Mouse (Mus musculus) retina, postnatal 7 days (tissue): Measurements from ENCODE around the gene Tbc1d7.
A peak's percentile ranks its signal among the peaks of the same experiment; 100 is the strongest.

Experiments
- DNase-seq: peaks from one replicate; pipeline ENCODE4 v3.0.0-alpha.2; 2012; ENCODE audit warnings: low read depth, low spot score

Gene Tbc1d7

DNA sequence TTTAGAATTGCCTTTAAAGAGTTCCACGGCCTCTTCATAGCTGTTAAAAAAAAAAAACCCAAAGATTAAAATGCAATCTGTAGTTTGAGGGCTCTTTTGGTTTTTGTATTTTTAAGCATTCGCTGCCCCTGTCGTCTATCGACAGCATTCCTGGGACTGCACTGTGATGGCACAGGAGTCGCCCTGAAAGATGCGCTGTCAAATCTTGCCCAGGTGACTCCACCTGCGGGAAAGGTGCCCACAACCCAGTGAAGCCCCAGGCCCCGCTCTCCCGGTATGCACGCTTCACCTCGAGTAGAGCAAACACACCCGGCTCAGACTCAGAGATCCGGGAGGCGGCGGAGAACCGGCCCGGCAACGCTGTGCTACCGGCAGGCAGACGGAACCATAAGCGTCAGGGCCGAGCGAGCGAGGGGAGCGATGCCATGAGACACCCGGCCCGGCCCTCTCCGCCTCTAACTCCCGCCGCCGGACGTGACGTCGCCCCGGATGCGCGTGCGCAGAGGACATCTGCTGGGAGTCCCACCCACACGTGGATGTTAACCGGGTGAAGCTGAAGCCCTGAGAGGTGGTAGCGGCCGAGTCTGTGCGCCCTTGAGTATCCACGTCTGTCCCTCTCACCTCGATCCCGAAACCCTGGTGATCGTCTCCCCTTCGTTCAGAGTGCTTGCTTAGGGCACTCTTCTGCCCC, at the start of gene Tbc1d7:
Gene Tbc1d7 (minus strand): TSS at position 482 of the 691 bp plus-strand sequence.
- peak; percentile 97 for DNase-seq

DNA sequence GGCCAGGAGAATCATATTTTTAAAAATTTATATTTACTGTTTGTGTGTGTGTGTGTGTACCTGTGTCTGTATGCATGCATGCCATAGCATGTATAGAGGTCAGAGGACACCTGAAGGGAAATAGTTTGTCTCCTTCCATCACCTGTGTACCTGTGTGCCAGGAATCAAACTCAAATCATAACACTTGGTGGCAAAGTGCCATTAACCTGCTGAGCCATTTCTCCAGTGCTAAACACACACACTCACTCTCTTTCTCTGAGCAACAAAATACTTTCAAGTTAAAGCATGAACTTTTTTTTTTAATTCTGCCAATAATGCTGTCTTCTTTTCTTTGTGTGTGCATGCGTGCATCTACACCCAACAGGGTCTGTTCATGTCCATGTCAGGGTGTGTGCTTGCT, 49.3 kb upstream of the Tbc1d7 start:
- DNase-seq = no peak

GRCm38 (mm10) chr13:43218764-43219163, 47.5 kb upstream of the Tbc1d7 start:
- DNase-seq = no peak

DNA sequence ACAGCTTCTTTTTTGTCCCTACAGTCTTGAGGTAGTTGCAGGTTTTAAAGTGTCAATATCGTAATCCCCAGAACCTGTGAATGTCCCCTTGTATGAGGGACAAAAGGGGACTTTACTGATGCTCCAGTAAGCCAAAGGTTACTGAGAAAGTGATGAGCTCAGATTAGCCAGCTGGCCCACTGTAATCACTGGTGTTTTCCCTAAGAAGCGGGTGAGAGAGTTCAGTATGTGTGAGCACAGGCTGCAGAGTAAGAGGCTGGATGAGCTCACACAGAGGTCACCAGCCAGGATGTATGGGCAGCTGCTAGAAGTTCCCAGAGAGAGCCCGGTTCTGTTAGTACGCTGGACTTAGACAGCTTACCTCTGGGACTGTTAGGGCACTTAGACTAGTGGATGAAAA, 47.0 kb upstream of the Tbc1d7 start:
- DNase-seq = no peak

DNA sequence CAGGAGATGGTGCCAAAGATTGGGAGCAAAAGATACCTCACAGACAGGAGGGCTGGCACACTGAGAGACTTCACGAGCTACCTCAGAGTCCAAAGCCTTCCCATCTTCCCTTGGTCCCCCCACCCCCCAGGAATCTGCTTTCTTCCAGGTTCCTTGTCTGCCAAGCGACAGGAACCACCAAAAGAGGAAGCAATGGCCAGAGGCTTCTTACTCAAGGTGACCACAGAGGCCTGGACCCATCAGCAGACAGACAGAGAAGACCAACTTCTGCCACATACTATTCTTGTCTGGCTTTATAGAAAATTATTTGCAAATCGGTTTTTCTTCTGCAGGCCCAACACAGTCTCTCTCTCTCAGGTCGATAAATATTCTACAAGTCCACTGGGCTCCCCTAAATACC, 46.4 kb upstream of the Tbc1d7 start:
- DNase-seq = no peak

DNA sequence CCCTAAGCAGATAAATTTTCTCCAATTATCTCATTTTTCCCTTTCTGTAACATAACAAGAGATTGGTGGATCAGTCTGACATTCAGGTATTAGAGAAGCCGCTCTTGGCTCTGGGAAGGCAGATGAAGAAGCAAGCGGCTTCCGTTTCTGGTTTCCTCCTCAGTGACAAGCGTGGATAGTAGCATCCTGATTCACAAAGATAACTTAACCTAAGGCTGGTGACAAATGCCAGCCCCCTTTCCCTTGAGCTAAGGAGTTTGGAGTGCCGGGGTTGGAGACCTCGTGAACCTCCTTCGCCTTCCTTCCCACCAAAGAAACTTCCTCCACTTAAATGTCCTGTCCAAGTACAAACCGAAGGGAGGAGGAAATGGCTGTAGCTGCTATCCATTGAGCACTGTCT, 45.8 kb upstream of the Tbc1d7 start:
- DNase-seq = no peak

GRCm38 (mm10) chr13:43215994-43216706, 44.8 kb upstream of the Tbc1d7 start:
- no peak for DNase-seq

DNA sequence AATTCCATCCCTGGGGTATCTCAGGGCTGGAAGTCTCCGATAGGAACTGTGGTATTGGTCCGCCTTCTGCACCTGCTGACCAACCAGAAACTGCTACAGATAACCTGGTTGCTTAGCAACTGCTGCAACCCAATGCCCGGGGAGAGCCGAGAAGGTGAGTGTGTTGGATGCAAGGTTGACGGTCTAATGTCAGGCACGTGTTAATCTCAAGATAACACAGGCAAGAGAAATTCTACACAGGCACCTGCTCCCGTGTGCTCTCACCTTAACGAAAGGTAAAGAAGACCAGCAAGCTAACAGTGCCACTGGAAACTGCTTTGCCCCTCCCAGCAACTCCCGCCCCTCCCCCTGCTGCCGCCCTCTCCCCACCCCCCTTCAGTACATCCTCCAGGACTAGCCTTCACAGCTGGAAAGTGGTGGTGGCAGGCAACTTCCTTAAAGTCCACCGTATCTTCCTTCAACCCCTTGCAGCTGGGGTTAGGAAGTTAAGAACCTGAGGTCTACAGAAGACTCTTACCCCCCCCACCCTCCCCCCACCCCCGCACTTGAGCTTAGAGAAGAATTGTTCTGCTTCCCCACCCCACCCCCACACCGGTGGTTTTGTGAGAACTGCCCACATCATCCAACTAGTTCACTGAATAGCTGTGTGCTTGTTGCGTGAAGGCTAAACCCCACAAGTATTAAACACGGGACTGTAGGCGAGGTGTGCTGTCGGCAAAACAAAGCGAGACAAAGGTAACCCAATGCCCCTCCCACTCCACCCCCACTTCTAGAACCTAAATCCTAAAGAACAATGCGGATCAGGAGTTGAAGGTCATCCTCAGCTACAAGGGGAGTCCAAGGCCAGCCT, 44.1 kb upstream of the Tbc1d7 start:
- no peak for DNase-seq

DNA sequence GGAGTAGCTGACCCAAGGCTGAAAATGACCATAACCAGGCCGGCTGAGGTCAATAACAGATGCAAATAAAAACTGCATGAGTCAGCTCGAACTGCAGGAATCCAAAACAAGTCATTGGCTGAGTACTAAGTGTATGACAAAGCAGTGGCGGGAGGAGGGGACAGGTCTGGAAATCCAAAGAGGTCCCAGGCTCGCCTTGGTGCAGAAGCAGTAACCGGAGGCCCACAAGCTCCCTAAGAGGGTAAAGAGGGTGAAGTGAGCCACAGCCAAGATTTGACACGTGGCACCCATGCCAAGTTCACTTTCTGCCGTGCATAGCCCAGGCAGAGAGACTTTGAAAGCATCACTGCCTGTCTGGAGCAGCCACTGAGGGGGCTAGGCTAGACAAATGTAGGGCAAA, 41.0 kb upstream of the Tbc1d7 start:
- no peak for DNase-seq

DNA sequence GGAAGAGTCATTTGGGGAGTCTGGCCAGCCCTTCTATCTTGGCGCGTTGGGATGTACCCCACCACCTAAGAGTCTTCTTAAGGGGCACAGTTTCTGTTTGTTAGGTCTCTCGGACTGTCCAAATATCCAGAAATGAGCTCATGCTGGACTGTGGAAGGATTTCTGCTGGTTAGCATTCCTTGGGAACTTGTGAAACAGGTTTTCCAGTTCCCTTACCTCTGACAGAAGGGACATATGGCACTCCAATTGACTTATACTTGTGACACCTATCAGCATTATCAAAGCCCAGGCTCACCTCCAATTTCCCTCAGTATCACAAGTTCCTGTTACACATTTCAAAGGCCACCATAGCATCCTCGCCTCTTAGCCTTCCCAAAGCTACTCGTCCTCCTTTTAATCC, 39.7 kb upstream of the Tbc1d7 start:
- no peak for DNase-seq

- no peak for DNase-seq
These were observed 38.3 kb upstream of the Tbc1d7 start for GRCm38 (mm10) chr13:43209560-43209959.

GRCm38 (mm10) chr13:43208914-43209439, 37.7 kb upstream of the Tbc1d7 start:
- no peak for DNase-seq

DNA sequence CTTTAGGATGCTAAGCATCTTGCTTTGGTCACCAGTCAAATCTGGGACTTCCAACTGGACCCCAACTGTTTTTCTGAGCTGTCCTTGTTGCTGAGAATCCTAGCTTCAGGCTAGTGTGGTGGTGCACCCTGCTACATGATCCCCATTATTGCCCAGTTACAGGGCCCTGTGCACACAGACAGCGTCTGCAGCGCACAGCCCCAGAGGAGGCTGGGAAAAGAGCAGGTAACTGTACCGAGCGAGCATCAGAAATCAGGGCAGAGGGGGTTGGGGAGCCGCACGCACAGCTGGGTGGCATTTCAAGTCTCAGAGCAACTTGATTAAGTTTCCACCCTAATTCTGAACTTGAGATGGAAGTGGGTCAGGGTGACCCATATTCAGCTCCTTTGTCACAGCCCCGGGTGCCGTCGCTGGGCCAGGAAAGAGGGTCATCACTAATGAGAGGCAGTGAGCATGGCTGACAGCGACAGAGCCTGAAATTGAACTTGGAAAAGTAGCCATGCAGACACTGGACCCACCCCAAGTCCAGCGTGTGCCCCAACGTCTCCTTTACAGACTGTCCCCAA, 34.9 kb upstream of the Tbc1d7 start:
- no peak for DNase-seq

DNA sequence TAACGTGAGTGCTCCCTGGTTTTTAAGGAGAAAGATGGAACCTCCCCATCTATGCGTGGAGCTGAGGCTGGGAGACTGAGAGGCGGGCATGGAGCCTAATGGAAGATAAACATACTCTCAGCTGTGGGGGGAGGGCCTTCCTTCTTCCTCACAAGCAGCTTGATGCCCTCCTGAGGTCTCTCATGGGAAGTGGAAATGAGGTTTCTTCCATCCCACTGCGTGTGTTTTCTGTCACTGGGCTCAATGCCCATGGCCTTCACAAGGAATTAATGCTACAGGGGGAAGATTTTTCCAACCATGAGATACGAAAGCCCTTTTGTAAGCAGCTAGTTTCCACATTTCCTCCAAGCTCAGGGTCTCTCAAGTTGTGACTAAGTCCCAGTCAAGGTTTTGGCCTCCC, 32.3 kb upstream of the Tbc1d7 start:
- no peak for DNase-seq

DNA sequence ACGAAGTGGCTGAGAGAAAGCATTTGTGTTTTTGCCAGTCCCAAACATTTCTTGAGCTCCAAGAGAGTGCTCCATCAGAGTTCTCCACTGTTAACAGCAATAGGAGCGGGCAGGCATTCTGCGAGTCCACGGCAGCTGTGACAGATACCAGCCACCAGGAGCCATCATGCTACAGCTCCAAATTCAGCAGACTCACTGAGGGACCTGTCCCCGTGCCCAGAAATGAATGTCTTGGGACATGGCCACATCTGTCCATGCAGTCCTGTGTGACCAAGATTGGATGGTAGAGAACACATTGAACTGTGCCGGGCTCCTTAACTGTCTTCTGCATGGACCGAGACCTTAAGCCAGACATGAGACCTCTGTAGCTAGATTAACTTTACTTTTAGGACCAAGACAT, 31.9 kb upstream of the Tbc1d7 start:
- no peak for DNase-seq

- no peak for DNase-seq
These were observed 31.1 kb upstream of the Tbc1d7 start for GRCm38 (mm10) chr13:43202351-43202750.

DNA sequence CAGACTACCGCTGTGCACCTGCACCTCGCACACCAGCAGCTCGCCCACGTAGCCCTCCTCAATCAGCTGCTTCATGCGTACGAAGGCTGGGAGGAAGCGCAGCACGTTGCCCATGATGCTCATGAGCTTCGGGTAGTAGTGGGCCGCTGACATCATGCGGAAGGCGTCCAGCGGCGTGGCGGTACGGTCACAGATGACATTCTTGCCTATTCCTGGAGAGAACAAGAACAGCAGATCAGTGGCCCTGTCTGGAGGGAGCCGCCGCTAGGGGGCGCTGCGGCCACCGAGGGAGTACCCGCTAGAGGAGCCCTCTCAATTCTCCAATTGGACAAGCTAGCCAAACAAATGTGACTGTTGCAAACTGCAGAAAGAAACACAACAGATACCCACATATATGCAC, 29.7 kb upstream of the Tbc1d7 start:
- no peak for DNase-seq

- no peak for DNase-seq
These were observed 29.2 kb upstream of the Tbc1d7 start for GRCm38 (mm10) chr13:43200473-43200872.

DNA sequence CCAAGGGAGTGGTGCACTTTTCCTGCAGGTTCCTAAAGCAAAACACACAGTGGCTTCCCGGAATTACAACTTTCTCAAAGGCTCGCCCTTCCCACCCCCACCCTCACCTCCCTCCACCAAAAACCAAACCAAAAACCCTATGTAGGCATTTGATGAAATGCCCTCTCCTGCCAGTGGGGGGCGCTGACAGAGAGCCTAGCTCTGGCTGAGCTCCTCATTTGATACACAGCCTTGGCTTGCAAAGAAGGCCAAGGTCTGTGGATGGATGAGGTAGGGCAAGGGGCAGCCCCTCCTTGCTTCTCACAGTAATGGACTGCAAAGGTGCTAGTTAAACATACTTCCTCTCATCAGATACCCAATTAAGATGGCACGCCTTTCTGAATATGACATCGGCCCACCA, 28.4 kb upstream of the Tbc1d7 start:
- DNase-seq = no peak

DNA sequence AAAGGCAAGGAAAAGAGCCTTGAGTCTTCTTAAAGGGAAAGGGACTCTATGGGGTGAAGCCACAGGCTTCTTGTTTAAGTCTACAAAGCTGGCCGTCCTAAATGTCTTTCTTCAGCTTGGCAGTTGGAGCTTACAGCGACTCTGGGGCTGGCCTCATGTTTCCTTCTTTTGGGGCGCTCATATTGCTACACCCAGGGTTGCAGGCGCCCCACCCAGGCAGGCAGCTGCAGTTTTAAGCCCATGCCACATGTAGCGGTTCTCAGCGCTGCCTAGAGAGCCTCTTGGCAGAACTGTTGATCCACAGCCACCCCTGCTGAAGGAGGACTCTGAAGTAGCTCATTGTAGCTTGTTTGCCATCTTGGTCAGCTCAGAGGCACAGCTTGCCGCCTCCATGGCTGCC, 28.0 kb upstream of the Tbc1d7 start:
- no peak for DNase-seq

- DNase-seq = no peak
These were observed 25.9 kb upstream of the Tbc1d7 start for GRCm38 (mm10) chr13:43197187-43197586.

- DNase-seq = no peak
These were observed 24.7 kb upstream of the Tbc1d7 start for GRCm38 (mm10) chr13:43196000-43196399.
